Mouse (Mus musculus): ENCODE results near the gene Ccsap.

The Ccsap gene

GRCm38 (mm10) chr8:123859648-123860259, at the start of gene Ccsap:
TSS of gene Ccsap (minus strand) at chr8:123860209.
- no peak for DNase-seq (ENCODE audit: extremely low read depth, low read depth, low spot score)

GRCm38 (mm10) chr8:123907604-123908003, 47.6 kb upstream of the Ccsap start:
- no peak for DNase-seq (ENCODE audit: extremely low read depth, low read depth, low spot score)

- no peak for DNase-seq (ENCODE audit: extremely low read depth, low read depth, low spot score)
Measured at GRCm38 (mm10) chr8:123902653-123903052, 42.6 kb upstream of the Ccsap start.

GRCm38 (mm10) chr8:123899366-123899765, 39.4 kb upstream of the Ccsap start:
- DNase-seq (ENCODE audit: extremely low read depth, low read depth, low spot score) = no peak

GRCm38 (mm10) chr8:123898576-123898975, 38.6 kb upstream of the Ccsap start:
- DNase-seq (ENCODE audit: extremely low read depth, low read depth, low spot score) = no peak

- DNase-seq (ENCODE audit: extremely low read depth, low read depth, low spot score) = no peak
Measured at GRCm38 (mm10) chr8:123896774-123897173, 36.8 kb upstream of the Ccsap start.

- no peak for DNase-seq (ENCODE audit: extremely low read depth, low read depth, low spot score)
Measured at GRCm38 (mm10) chr8:123896366-123896761, 36.4 kb upstream of the Ccsap start.

GRCm38 (mm10) chr8:123895680-123896365, 35.8 kb upstream of the Ccsap start:
- no peak for DNase-seq (ENCODE audit: extremely low read depth, low read depth, low spot score)

GRCm38 (mm10) chr8:123895230-123895629, 35.2 kb upstream of the Ccsap start:
- no peak for DNase-seq (ENCODE audit: extremely low read depth, low read depth, low spot score)

- DNase-seq (ENCODE audit: extremely low read depth, low read depth, low spot score) = no peak
Measured at GRCm38 (mm10) chr8:123894502-123895097, 34.6 kb upstream of the Ccsap start, which contains the start of gene Acta1. TSS of gene Acta1 (minus strand) at chr8:123894751.

GRCm38 (mm10) chr8:123893413-123893812, 33.4 kb upstream of the Ccsap start:
- no peak for DNase-seq (ENCODE audit: extremely low read depth, low read depth, low spot score)

- no peak for DNase-seq (ENCODE audit: extremely low read depth, low read depth, low spot score)
Measured at GRCm38 (mm10) chr8:123892586-123893155, 32.7 kb upstream of the Ccsap start.

GRCm38 (mm10) chr8:123891883-123892585, 32.0 kb upstream of the Ccsap start:
- DNase-seq (ENCODE audit: extremely low read depth, low read depth, low spot score) = no peak

- no peak for DNase-seq (ENCODE audit: extremely low read depth, low read depth, low spot score)
Measured at GRCm38 (mm10) chr8:123891271-123891670, 31.3 kb upstream of the Ccsap start.

- no peak for DNase-seq (ENCODE audit: extremely low read depth, low read depth, low spot score)
Measured at GRCm38 (mm10) chr8:123889797-123890196, 29.8 kb upstream of the Ccsap start.

- DNase-seq (ENCODE audit: extremely low read depth, low read depth, low spot score) = no peak
Measured at GRCm38 (mm10) chr8:123887956-123888355, 27.9 kb upstream of the Ccsap start.

GRCm38 (mm10) chr8:123887163-123887562, 27.2 kb upstream of the Ccsap start:
- DNase-seq (ENCODE audit: extremely low read depth, low read depth, low spot score) = no peak

- DNase-seq (ENCODE audit: extremely low read depth, low read depth, low spot score) = no peak
Measured at GRCm38 (mm10) chr8:123884721-123885565, 24.9 kb upstream of the Ccsap start.

- DNase-seq (ENCODE audit: extremely low read depth, low read depth, low spot score) = no peak
Measured at GRCm38 (mm10) chr8:123883094-123883493, 23.1 kb upstream of the Ccsap start.

- DNase-seq (ENCODE audit: extremely low read depth, low read depth, low spot score) = no peak
Measured at GRCm38 (mm10) chr8:123882412-123882811, 22.4 kb upstream of the Ccsap start.

Measured in fat pad, adult 2 months (tissue).